Mouse (Mus musculus): Measurements from ENCODE around the gene Avil. TPM values are rescaled to one million over a fixed set of nuclear protein-coding genes. Genes with fewer than 3 reads are reported as not detected.

Avil gene
- polyA plus RNA-seq, 1 experiment from 2014 or later, result 5.5 TPM

- WGBS, result 7% methylated on average over 13 of the region's 13 CpGs
- no peaks in the 10 kb centered on the region for H3K9me3 ChIP-seq
- no peak overlapping the region for H3K4me3 ChIP-seq
- peaks cover 15% of the 10 kb centered on the region for H3K4me1 ChIP-seq (replicated peaks)
- H3K27me3 ChIP-seq, result peaks cover 86% of the 10 kb centered on the region
- H3K27ac ChIP-seq, result no peak overlapping the region
- peak overlapping the region; percentile 55; the same call in 1 of the 2 replicates for H3K9ac ChIP-seq
- peak overlapping the region; percentile 38 for H3K4me2 ChIP-seq
- H3K36me3 ChIP-seq, result no peaks in the 10 kb centered on the region
- peak; percentile 63 for ATAC-seq (ENCODE audit: low FRiP score)
Observed at GRCm38 (mm10) chr10:126972051-126972725, 28.3 kb upstream of the Avil start.

- Histone ChIP-seq H3K4me1 (replicated peaks) (peaks cover 19% of the 10 kb centered on the region), H3K4me3 (no peak overlapping the region), H3K27ac (no peak overlapping the region), H3K36me3 (no peaks in the 10 kb centered on the region), H3K4me2 (no peak overlapping the region), H3K9me3 (no peaks in the 10 kb centered on the region), H3K27me3 (peaks cover 84% of the 10 kb centered on the region), H3K9ac (no peak overlapping the region)
- WGBS, result 30% methylated on average over 7 of the region's 7 CpGs
- no peak for ATAC-seq (ENCODE audit: low FRiP score)
Observed at GRCm38 (mm10) chr10:126972988-126973387, 27.5 kb upstream of the Avil start.

- WGBS, result 89% methylated on average over 6 of the region's 6 CpGs
- no peak for ATAC-seq (ENCODE audit: low FRiP score)
Observed at GRCm38 (mm10) chr10:126975706-126976105, 24.8 kb upstream of the Avil start.

GRCm38 (mm10) chr10:126977076-126977475 lies 23.4 kb upstream of the Avil start:
- H3K36me3 ChIP-seq, result no peaks in the 10 kb centered on the region
- H3K9ac ChIP-seq, result no peak overlapping the region
- peaks cover 52% of the 10 kb centered on the region for H3K27me3 ChIP-seq
- peaks cover 39% of the 10 kb centered on the region for H3K4me1 ChIP-seq (replicated peaks)
- no peak for ATAC-seq (ENCODE audit: low FRiP score)
- H3K4me2 ChIP-seq, result no peak overlapping the region
- no peak overlapping the region for H3K27ac ChIP-seq
- no peaks in the 10 kb centered on the region for H3K9me3 ChIP-seq
- no peak overlapping the region for H3K4me3 ChIP-seq
- WGBS, result 17% methylated on average over 4 of the region's 4 CpGs

More at GRCm38 (mm10) chr10:126975706-126976105, 24.8 kb upstream of the Avil start:
- Histone ChIP-seq H3K4me3 (no peak overlapping the region), H3K9me3 (no peaks in the 10 kb centered on the region), H3K27ac (no peak overlapping the region), H3K9ac (0 out of 2 replicates have a peak overlapping the region, but pooled peaks have one; percentile 13), H3K4me2 (no peak overlapping the region), H3K27me3 (peaks cover 64% of the 10 kb centered on the region), H3K4me1 (replicated peaks) (peaks cover 30% of the 10 kb centered on the region), H3K36me3 (no peaks in the 10 kb centered on the region)

DNA sequence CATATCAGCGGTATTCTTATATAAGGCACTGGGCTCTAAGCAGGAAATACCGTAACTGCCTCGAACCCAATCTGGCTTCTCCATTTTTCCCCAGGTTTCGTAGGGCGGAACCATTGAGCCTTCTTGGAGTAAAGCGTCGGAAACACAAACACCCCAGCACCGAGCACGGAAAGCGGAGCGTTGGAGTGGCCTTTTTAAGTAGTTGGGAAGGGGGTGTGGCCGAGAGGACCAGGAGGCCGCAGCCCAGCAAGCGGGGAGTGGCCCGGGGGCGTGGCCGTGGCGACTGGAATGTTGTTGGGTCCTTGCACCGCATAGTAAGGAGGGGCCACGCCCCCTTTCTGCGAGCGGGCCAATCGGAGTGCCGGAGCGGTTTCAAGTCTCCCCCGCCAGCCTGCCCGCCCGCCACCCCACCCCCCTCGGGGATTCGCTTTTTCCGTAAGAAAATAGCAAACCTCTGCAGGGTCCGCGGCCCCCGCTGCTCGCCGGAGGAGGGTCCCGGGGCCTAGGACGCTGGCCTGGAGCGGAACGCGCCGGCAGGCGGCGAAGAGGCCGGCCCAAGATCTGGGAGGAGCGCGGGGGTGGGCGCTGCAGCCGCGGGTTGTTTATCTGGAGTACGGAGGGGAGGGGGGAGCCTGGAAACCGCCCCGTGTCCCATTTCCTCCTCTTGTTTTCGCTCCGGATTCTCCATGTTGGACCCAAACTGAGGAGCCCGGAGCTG lies 22.1 kb upstream of the Avil start, which contains the start of gene Ctdsp2:
TSS of gene Ctdsp2 (plus strand) at position 441 of the 718 bp plus-strand sequence.
- Histone ChIP-seq H3K4me2 (peak within 1 kb of the TSS; percentile 96), H3K9ac (peak within 1 kb of the TSS; percentile 95), H3K4me3 (peak within 1 kb of the TSS; percentile 93), H3K36me3 (no peaks in the 10 kb centered on the region), H3K9me3 (no peaks in the 10 kb centered on the region), H3K27me3 (peaks cover 38% of the 10 kb centered on the region), H3K27ac (peak within 1 kb of the TSS; percentile 100), H3K4me1 (replicated peaks) (peaks cover 43% of the 10 kb centered on the region)
- ATAC-seq (ENCODE audit: low FRiP score), result peak; percentile 92
- under 1% methylated on average over 48 of the region's 56 CpGs for WGBS

DNA sequence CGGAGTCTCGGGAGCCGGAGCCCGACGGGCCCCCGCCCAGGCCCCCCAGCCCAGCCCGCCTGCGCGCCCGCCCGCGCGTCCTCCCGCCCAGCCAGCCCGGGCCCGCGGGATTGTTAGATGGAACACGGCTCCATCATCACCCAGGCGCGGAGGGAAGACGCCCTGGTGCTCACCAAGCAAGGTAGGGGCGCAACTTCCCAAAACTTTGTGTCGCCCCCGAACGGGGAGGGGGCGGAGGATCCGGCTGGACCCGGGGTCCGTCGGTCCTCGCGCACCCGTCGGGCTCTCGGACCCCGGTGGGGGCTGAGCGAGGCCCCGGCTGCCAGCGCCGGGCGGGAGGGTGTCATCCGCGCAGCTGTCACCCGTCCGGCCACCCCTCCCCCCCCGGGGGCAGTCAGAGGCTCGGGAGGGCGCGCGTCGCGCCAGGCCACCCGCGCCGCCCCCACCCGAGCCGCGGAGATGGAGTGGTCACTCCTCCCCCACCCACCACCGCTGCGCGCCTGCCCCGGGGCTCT lies 21.3 kb upstream of the Avil start:
- Histone ChIP-seq H3K36me3 (no peaks in the 10 kb centered on the region), H3K4me1 (replicated peaks) (peaks cover 51% of the 10 kb centered on the region), H3K27me3 (peaks cover 31% of the 10 kb centered on the region), H3K27ac (peak overlapping the region; percentile 100), H3K9ac (peak overlapping the region; percentile 95), H3K4me2 (peak overlapping the region; percentile 96), H3K4me3 (peak overlapping the region; percentile 93), H3K9me3 (no peaks in the 10 kb centered on the region)
- WGBS, result 1% methylated on average over 31 of the region's 62 CpGs
- no peak; the same call in 1 of the 2 replicates for ATAC-seq (ENCODE audit: low FRiP score)

- Histone ChIP-seq H3K4me3 (peak overlapping the region; percentile 93), H3K9me3 (no peaks in the 10 kb centered on the region), H3K27me3 (peaks cover 28% of the 10 kb centered on the region), H3K4me1 (replicated peaks) (peaks cover 56% of the 10 kb centered on the region), H3K4me2 (peak overlapping the region; percentile 96), H3K36me3 (no peaks in the 10 kb centered on the region), H3K27ac (peak overlapping the region; percentile 100), H3K9ac (peak overlapping the region; percentile 95)
- ATAC-seq (ENCODE audit: low FRiP score), result peak; percentile 3; the same call in 1 of the 2 replicates
- WGBS, result under 1% methylated on average over 48 of the region's 57 CpGs
Observed at GRCm38 (mm10) chr10:126979636-126980151, 20.8 kb upstream of the Avil start.

GRCm38 (mm10) chr10:126980221-126980932 lies 20.1 kb upstream of the Avil start:
- peak overlapping the region; percentile 95 for H3K9ac ChIP-seq
- peak overlapping the region; percentile 100 for H3K27ac ChIP-seq
- peak overlapping the region; percentile 96 for H3K4me2 ChIP-seq
- H3K4me3 ChIP-seq, result peak overlapping the region; percentile 93
- H3K9me3 ChIP-seq, result no peaks in the 10 kb centered on the region
- peak; percentile 14 for ATAC-seq (ENCODE audit: low FRiP score)
- H3K36me3 ChIP-seq, result no peaks in the 10 kb centered on the region
- H3K27me3 ChIP-seq, result peaks cover 21% of the 10 kb centered on the region
- H3K4me1 ChIP-seq (replicated peaks), result peaks cover 62% of the 10 kb centered on the region
- WGBS, result under 1% methylated on average over 16 of the region's 16 CpGs

- Histone ChIP-seq H3K9ac (peak overlapping the region; percentile 95), H3K4me2 (peak overlapping the region; percentile 96), H3K4me1 (replicated peaks) (peaks cover 68% of the 10 kb centered on the region), H3K27ac (peak overlapping the region; percentile 100), H3K9me3 (no peaks in the 10 kb centered on the region), H3K36me3 (no peaks in the 10 kb centered on the region), H3K27me3 (peaks cover 14% of the 10 kb centered on the region), H3K4me3 (peak overlapping the region; percentile 93)
- WGBS, result 11% methylated on average over 11 of the region's 11 CpGs
- ATAC-seq (ENCODE audit: low FRiP score), result no peak
Observed at GRCm38 (mm10) chr10:126980933-126981530, 19.5 kb upstream of the Avil start.

DNA sequence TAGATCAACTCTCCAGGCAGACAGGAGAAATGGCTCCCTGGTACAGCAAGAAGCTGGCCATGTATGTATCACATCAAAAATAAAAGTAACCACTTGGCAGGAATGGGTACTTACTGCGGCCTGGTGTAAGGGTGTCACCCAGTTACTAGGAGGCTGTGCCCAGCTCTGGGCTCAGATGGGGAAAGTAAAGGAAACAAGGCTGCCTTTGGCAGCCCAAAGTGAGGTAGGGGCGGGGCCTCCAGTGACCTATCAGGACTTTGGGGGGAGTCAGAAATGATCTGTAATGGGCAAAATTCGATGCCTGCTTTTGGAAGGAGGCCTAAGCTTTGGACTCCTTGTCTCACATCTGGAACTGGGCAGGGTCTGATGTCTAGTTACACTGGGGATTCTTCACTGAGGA lies 18.8 kb upstream of the Avil start:
- peaks cover 7% of the 10 kb centered on the region for H3K27me3 ChIP-seq
- no peak overlapping the region for H3K27ac ChIP-seq
- peaks cover 75% of the 10 kb centered on the region for H3K4me1 ChIP-seq (replicated peaks)
- no peak for ATAC-seq (ENCODE audit: low FRiP score)
- 72% methylated on average over 3 of the region's 3 CpGs for WGBS
- H3K4me3 ChIP-seq, result peak overlapping the region; percentile 93; the same call in 1 of the 2 replicates
- H3K4me2 ChIP-seq, result peak overlapping the region; percentile 96
- H3K9me3 ChIP-seq, result no peaks in the 10 kb centered on the region
- H3K36me3 ChIP-seq, result no peaks in the 10 kb centered on the region
- peak overlapping the region; percentile 95; the same call in 1 of the 2 replicates for H3K9ac ChIP-seq

- Histone ChIP-seq H3K4me1 (replicated peaks) (peaks cover 84% of the 10 kb centered on the region), H3K4me3 (peak overlapping the region; percentile 11; the same call in 1 of the 2 replicates), H3K36me3 (no peaks in the 10 kb centered on the region), H3K27ac (no peak overlapping the region), H3K27me3 (no peaks in the 10 kb centered on the region), H3K9ac (peak overlapping the region; percentile 60), H3K9me3 (no peaks in the 10 kb centered on the region), H3K4me2 (peak overlapping the region; percentile 96)
- ATAC-seq (ENCODE audit: low FRiP score), result no peak
- WGBS, result 64% methylated on average over 14 of the region's 14 CpGs
Observed at GRCm38 (mm10) chr10:126983193-126983725, 17.2 kb upstream of the Avil start.
